Mouse (Mus musculus): ENCODE data around the gene Mrpl45. TPM values are rescaled to one million over a fixed set of nuclear protein-coding genes. Genes with fewer than 3 reads are reported as not detected.

Gene Mrpl45
- total RNA-seq, 2 experiments from 2014 or later: 15.2 to 19.8 TPM

- ATAC-seq (ENCODE audit: poor library complexity, severe bottlenecking): peak; percentile 94
Measured at GRCm38 (mm10) chr11:97361948-97362648, 46.6 kb downstream of the Mrpl45 start, which contains the start of gene Socs7. Gene Socs7, plus strand, starts transcription at chr11:97362551.

- ATAC-seq (ENCODE audit: poor library complexity, severe bottlenecking): no peak; the same call in 1 of the 2 replicates
Measured at GRCm38 (mm10) chr11:97362649-97362942, 47.1 kb downstream of the Mrpl45 start.

DNA sequence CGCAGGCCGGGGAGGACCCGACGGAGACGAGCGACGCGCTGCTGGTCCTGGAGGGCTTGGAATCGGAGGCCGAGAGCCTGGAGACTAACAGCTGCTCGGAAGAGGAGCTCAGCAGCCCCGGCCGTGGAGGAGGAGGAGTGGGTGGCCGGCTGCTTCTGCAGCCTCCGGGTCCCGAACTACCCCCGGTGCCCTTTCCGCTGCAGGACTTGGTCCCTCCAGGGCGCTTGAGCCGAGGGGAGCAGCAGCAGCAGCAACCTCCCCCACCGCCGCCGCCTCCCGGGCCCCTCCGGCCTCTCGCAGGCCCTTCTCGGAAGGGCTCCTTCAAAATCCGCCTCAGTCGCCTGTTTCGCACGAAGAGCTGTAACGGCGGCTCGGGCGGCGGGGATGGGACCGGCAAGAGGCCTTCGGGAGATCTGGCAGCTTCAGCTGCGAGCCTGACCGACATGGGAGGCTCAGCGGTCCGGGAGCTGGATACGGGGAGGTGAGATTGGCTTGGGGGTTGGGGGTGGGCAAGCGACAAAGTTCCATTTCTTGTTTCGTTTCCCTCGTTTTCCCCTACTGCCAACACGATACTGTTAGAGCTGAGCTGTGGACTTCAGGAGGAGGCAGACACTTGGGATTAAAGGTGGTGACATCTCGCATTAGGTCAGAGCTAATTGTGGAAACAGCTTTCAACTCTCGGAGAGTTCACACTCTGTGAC, 47.6 kb downstream of the Mrpl45 start:
- peak; percentile 22 for ATAC-seq (ENCODE audit: poor library complexity, severe bottlenecking)

DNA sequence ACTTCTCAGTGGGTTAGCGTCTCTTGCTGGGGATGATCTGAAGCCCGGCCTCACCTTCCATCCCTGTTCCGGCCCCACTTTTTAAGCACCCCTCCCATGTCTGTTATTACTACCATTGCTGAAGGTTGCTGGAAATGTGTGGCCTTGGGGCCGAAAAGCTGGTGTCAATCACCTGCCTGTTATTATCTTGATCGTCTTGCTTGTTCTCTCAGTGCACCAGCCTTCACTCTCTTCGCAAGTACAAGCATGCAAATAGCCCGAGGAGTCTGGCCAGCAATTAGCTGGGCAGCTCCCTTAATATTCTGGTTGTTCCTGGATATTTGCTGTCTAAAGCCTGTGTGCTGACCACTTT, 48.1 kb downstream of the Mrpl45 start:
- 0 out of 2 replicates have a peak, but pooled peaks have one; percentile 2 for ATAC-seq (ENCODE audit: poor library complexity, severe bottlenecking)

- no peak for ATAC-seq (ENCODE audit: poor library complexity, severe bottlenecking)
Measured at GRCm38 (mm10) chr11:97365556-97365955, 50.0 kb downstream of the Mrpl45 start.

GRCm38 (mm10) chr11:97368501-97368900, 53.0 kb downstream of the Mrpl45 start:
- ATAC-seq (ENCODE audit: poor library complexity, severe bottlenecking): no peak

GRCm38 (mm10) chr11:97370329-97371091, 55.0 kb downstream of the Mrpl45 start:
- no peak for ATAC-seq (ENCODE audit: poor library complexity, severe bottlenecking)

- ATAC-seq (ENCODE audit: poor library complexity, severe bottlenecking): no peak
Measured at GRCm38 (mm10) chr11:97372159-97372864, 56.8 kb downstream of the Mrpl45 start.

- no peak for ATAC-seq (ENCODE audit: poor library complexity, severe bottlenecking)
Measured at GRCm38 (mm10) chr11:97373402-97373801, 57.9 kb downstream of the Mrpl45 start.

Other genes starting within 250 kb of the Mrpl45 start
- 0.58 and 1.0 TPM in 2 replicates for gene Tbx21, start 200.4 kb upstream of the Mrpl45 start, total RNA-seq (2015)
- gene Tbx21, start 200.4 kb upstream of the Mrpl45 start, total RNA-seq (2017): 1.1 and 1.3 TPM in 2 replicates
- 16.0 and 17.6 TPM in 2 replicates for gene Tbkbp1, start 164.2 kb upstream of the Mrpl45 start, total RNA-seq (2015)
- gene Tbkbp1, start 164.2 kb upstream of the Mrpl45 start, total RNA-seq (2017): 13.6 and 17.2 TPM in 2 replicates
- 86.9 and 93.7 TPM in 2 replicates for gene Kpnb1, start 127.8 kb upstream of the Mrpl45 start, total RNA-seq (2015)
- 196 and 233 TPM in 2 replicates for gene Kpnb1, start 127.8 kb upstream of the Mrpl45 start, total RNA-seq (2017)
- gene Npepps, start 35.1 kb upstream of the Mrpl45 start, total RNA-seq (2015): 39.3 and 45.0 TPM in 2 replicates
- gene Npepps, start 35.1 kb upstream of the Mrpl45 start, total RNA-seq (2017): 32.3 and 41.5 TPM in 2 replicates
- gene Gpr179, start 36.4 kb downstream of the Mrpl45 start, total RNA-seq (2015): not detected in 2 replicates
- under 0.01 TPM in 1 of 2 replicates, not detected in the other for gene Gpr179, start 36.4 kb downstream of the Mrpl45 start, total RNA-seq (2017)
- gene Socs7, start 46.8 kb downstream of the Mrpl45 start, total RNA-seq (2015): 4.0 and 4.4 TPM in 2 replicates
- gene Socs7, start 46.8 kb downstream of the Mrpl45 start, total RNA-seq (2017): 7.6 and 8.5 TPM in 2 replicates
- 7.7 and 9.8 TPM in 2 replicates for gene Arhgap23, start 99.8 kb downstream of the Mrpl45 start, total RNA-seq (2015)
- 5.8 and 9.4 TPM in 2 replicates for gene Arhgap23, start 99.8 kb downstream of the Mrpl45 start, total RNA-seq (2017)
- not detected in 2 replicates for gene 4933428G20Rik, start 184.6 kb downstream of the Mrpl45 start, total RNA-seq (2015)
- gene 4933428G20Rik, start 184.6 kb downstream of the Mrpl45 start, total RNA-seq (2017): not detected in 2 replicates

All from megakaryocyte, adult 5-6 weeks (primary cell).